Mouse (Mus musculus) neural tube, embryonic 11.5 days (tissue): ENCODE data around the gene Eps15l1. TPM values are rescaled to one million over a fixed set of nuclear protein-coding genes. Genes with fewer than 3 reads are reported as not detected.

Experiments used
- ATAC-seq: fragments of 200-750 bp; cut with Nextera tagmentation; 2 replicates; pipeline ENCODE4 v1.8.0; 2017; ENCODE audit warnings: moderate number of reproducible peaks, mild to moderate bottlenecking, moderate TSS enrichment, moderate library complexity; ENCODE audit not compliant: insufficient read depth, low FRiP score, low TSS enrichment
- DNase-seq: peaks from one replicate; pipeline ENCODE4 v3.0.0-alpha.2; 2015; ENCODE audit warnings: low spot score
- H3K27ac ChIP-seq: fragments of 300-500 bp; sonication (generic); 2 replicates; pipeline ENCODE4 v1.5.1; 2014; ENCODE audit warnings: low read depth, mild to moderate bottlenecking, low read length
- H3K27me3 ChIP-seq: fragments of 300-500 bp; sonication (generic); 2 replicates; pipeline ENCODE4 v1.6.1; 2014; ENCODE audit warnings: mild to moderate bottlenecking, low read length, mixed read lengths; ENCODE audit not compliant: control insufficient read depth, insufficient read depth
- H3K36me3 ChIP-seq: fragments of 300-500 bp; sonication (generic); 2 replicates; pipeline ENCODE4 v1.6.1; 2014; ENCODE audit warnings: mild to moderate bottlenecking, low read length, moderate library complexity, mixed read lengths; ENCODE audit not compliant: control insufficient read depth, insufficient read depth
- H3K4me1 ChIP-seq: fragments of 300-500 bp; sonication (generic); 2 replicates; pipeline ENCODE4 v1.6.1; 2014; ENCODE audit warnings: low read length, mixed read lengths; ENCODE audit not compliant: control insufficient read depth, insufficient read depth
- H3K4me2 ChIP-seq: fragments of 300-500 bp; sonication (generic); 2 replicates; pipeline ENCODE4 v1.6.1; 2014; ENCODE audit warnings: low read depth, mild to moderate bottlenecking, moderate library complexity
- H3K4me3 ChIP-seq: fragments of 300-500 bp; sonication (generic); 2 replicates; pipeline ENCODE4 v1.5.1; 2014; ENCODE audit warnings: low read depth, low read length
- H3K9ac ChIP-seq: fragments of 300-500 bp; sonication (generic); 2 replicates; pipeline ENCODE4 v1.6.1; 2014; ENCODE audit warnings: mild to moderate bottlenecking, low read length
- H3K9me3 ChIP-seq: fragments of 300-500 bp; sonication (generic); 2 replicates; pipeline ENCODE4 v1.6.1; 2016; ENCODE audit warnings: low read length; ENCODE audit not compliant: control insufficient read depth
- WGBS: fragments of 180-500 bp; shearing (Covaris S2); extraction: QIAGEN DNeasy Blood & Tissue Kit; methylation state at CpG from one replicate; pipeline ENCODE4 v1.1.7; 2014; 5-methylcytosine and 5-hydroxymethylcytosine counted together
- polyA plus RNA-seq: library from polyadenylated mRNA; unstranded; fragments of >200 nt; fragmentation: Nextera tagmentation; extraction: Ambion mirVana; gene quantifications from 2 replicates; pipeline ENCODE4 v1.2.1, GENCODE M21; 2014

Gene Eps15l1
- polyA plus RNA-seq, 1 experiment from 2014 or later, result 81.0 TPM

GRCm38 (mm10) chr8:72352951-72353699 is 68.1 kb downstream of the Eps15l1 start:
- H3K4me1 ChIP-seq, result no peaks in the 10 kb centered on the region
- 89% methylated on average over 8 of the region's 8 CpGs for WGBS
- H3K27ac ChIP-seq, result no peak overlapping the region
- H3K4me3 ChIP-seq, result no peak overlapping the region
- H3K4me2 ChIP-seq, result no peak overlapping the region
- H3K36me3 ChIP-seq, result peaks cover 11% of the 10 kb centered on the region
- no peaks in the 10 kb centered on the region for H3K9me3 ChIP-seq
- no peak; the same call in 1 of the 2 replicates for ATAC-seq
- no peak overlapping the region for H3K9ac ChIP-seq
- no peak for DNase-seq
- no peaks in the 10 kb centered on the region for H3K27me3 ChIP-seq

GRCm38 (mm10) chr8:72351405-72352005 is 69.8 kb downstream of the Eps15l1 start:
- Histone ChIP-seq H3K27me3 (no peaks in the 10 kb centered on the region), H3K9me3 (no peaks in the 10 kb centered on the region), H3K4me3 (no peak overlapping the region), H3K4me2 (no peak overlapping the region), H3K9ac (no peak overlapping the region), H3K27ac (no peak overlapping the region), H3K36me3 (peaks cover 10% of the 10 kb centered on the region), H3K4me1 (no peaks in the 10 kb centered on the region)
- DNase-seq (no peak), ATAC-seq (no peak)
- WGBS, result 87% methylated on average over 7 of the region's 7 CpGs

- Histone ChIP-seq H3K4me3 (no peak overlapping the region), H3K9me3 (no peaks in the 10 kb centered on the region), H3K9ac (no peak overlapping the region), H3K36me3 (peaks cover 5% of the 10 kb centered on the region), H3K4me2 (no peak overlapping the region), H3K27me3 (no peaks in the 10 kb centered on the region), H3K27ac (no peak overlapping the region), H3K4me1 (no peaks in the 10 kb centered on the region)
- WGBS, result 96% methylated on average over 8 of the region's 8 CpGs
- no peak for ATAC-seq
- no peak for DNase-seq
These were observed 70.5 kb downstream of the Eps15l1 start for GRCm38 (mm10) chr8:72350727-72351126.

- ATAC-seq (no peak), DNase-seq (no peak)
- Histone ChIP-seq H3K36me3 (peaks cover 5% of the 10 kb centered on the region; the same call in 1 of the 2 replicates), H3K4me1 (no peaks in the 10 kb centered on the region), H3K27me3 (no peaks in the 10 kb centered on the region), H3K27ac (no peak overlapping the region), H3K9ac (no peak overlapping the region), H3K9me3 (no peaks in the 10 kb centered on the region), H3K4me3 (no peak overlapping the region), H3K4me2 (no peak overlapping the region)
- WGBS, result 94% methylated on average over 9 of the region's 9 CpGs
These were observed 71.4 kb downstream of the Eps15l1 start for GRCm38 (mm10) chr8:72349838-72350237.

GRCm38 (mm10) chr8:72348956-72349355 is 72.3 kb downstream of the Eps15l1 start:
- H3K4me3 ChIP-seq, result no peak overlapping the region
- 90% methylated on average over 1 of the region's 1 CpGs for WGBS
- DNase-seq, result no peak
- ATAC-seq, result no peak
- H3K36me3 ChIP-seq, result peaks cover 5% of the 10 kb centered on the region; the same call in 1 of the 2 replicates
- no peak overlapping the region for H3K9ac ChIP-seq
- H3K27me3 ChIP-seq, result no peaks in the 10 kb centered on the region
- no peaks in the 10 kb centered on the region for H3K9me3 ChIP-seq
- no peak overlapping the region for H3K27ac ChIP-seq
- no peaks in the 10 kb centered on the region for H3K4me1 ChIP-seq
- no peak overlapping the region for H3K4me2 ChIP-seq

- WGBS, result 100% methylated on average over 2 of the region's 2 CpGs
- Histone ChIP-seq H3K4me3 (no peak overlapping the region), H3K27ac (no peak overlapping the region), H3K36me3 (peaks cover 5% of the 10 kb centered on the region; the same call in 1 of the 2 replicates), H3K4me2 (no peak overlapping the region), H3K27me3 (no peaks in the 10 kb centered on the region), H3K9ac (no peak overlapping the region), H3K4me1 (no peaks in the 10 kb centered on the region), H3K9me3 (no peaks in the 10 kb centered on the region)
- no peak for DNase-seq
- ATAC-seq, result no peak
These were observed 73.1 kb downstream of the Eps15l1 start for GRCm38 (mm10) chr8:72348114-72348513.

- Histone ChIP-seq H3K4me1 (no peaks in the 10 kb centered on the region), H3K27ac (no peak overlapping the region), H3K4me3 (no peak overlapping the region), H3K27me3 (no peaks in the 10 kb centered on the region), H3K36me3 (peaks cover 4% of the 10 kb centered on the region; the same call in 1 of the 2 replicates), H3K4me2 (no peak overlapping the region), H3K9me3 (no peaks in the 10 kb centered on the region), H3K9ac (no peak overlapping the region)
- 95% methylated on average over 1 of the region's 1 CpGs for WGBS
- ATAC-seq (no peak), DNase-seq (no peak)
These were observed 73.7 kb downstream of the Eps15l1 start for GRCm38 (mm10) chr8:72347553-72347952.

GRCm38 (mm10) chr8:72343725-72344124 is 77.5 kb downstream of the Eps15l1 start:
- no peaks in the 10 kb centered on the region for H3K27me3 ChIP-seq
- no peak overlapping the region for H3K27ac ChIP-seq
- H3K4me2 ChIP-seq, result no peak overlapping the region
- no peaks in the 10 kb centered on the region for H3K4me1 ChIP-seq
- 88% methylated on average over 3 of the region's 4 CpGs for WGBS
- no peaks in the 10 kb centered on the region for H3K9me3 ChIP-seq
- H3K36me3 ChIP-seq, result peaks cover 9% of the 10 kb centered on the region
- H3K4me3 ChIP-seq, result no peak overlapping the region
- no peak overlapping the region for H3K9ac ChIP-seq
- no peak for DNase-seq
- ATAC-seq, result no peak
